Mouse (Mus musculus) ES-Bruce4 (cell line): ENCODE results near the gene Hacd1.

ENCODE experiments used
- CTCF ChIP-seq: IDR thresholded peaks from one replicate; pipeline ENCODE4 v1.8.1; 2011; ENCODE audit warnings: low read depth, low read length
- POLR2A ChIP-seq: IDR thresholded peaks from one replicate; pipeline ENCODE4 v1.8.1; 2011; ENCODE audit warnings: low read length; ENCODE audit not compliant: insufficient read depth

DNA sequence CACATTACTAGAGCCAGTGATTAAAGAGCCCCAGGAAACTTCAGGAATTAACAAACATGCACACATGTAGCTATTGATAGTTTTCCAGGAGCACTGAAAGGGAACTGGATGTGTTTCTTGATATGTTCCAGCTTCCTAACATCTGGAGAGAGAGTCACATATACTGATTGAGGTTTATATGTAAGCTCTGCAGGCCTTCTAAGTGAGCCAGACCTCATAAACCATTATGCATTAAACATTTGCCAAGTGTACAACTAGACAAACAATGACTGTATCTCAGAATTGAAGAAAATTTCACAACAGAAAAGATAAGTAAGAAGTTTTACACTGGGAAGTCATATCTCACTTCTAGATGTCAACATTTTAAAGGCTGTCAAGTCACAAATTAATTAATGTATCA lies 167.4 kb downstream of the Hacd1 start:
- TF ChIP-seq POLR2A (no peak), CTCF (no peak)
